Mouse (Mus musculus): ENCODE data around the gene Notch1. TPM values are rescaled to one million over a fixed set of nuclear protein-coding genes. Genes with fewer than 3 reads are reported as not detected.

Gene Notch1
- polyA plus RNA-seq, 1 experiment from 2014 or later: 2.8 TPM

GRCm38 (mm10) chr2:26488535-26489135 is 27.8 kb downstream of the Notch1 start:
- Histone ChIP-seq H3K36me3 (replicated peaks) (peaks cover 9% of the 10 kb centered on the region; the same call in 1 of the 2 replicates), H3K4me3 (replicated peaks) (no peak overlapping the region), H3K9me3 (replicated peaks) (no peaks in the 10 kb centered on the region), H3K27ac (replicated peaks) (no peak overlapping the region), H3K9ac (no peak overlapping the region), H3K4me2 (no peak overlapping the region), H3K27me3 (no peaks in the 10 kb centered on the region), H3K4me1 (replicated peaks) (peaks cover 81% of the 10 kb centered on the region)
- 55% methylated on average over 9 of the region's 9 CpGs for WGBS (ENCODE audit: insufficient replicate concordance)
- no peak for ATAC-seq (ENCODE audit: insufficient read depth)

- Histone ChIP-seq H3K4me1 (replicated peaks) (peaks cover 81% of the 10 kb centered on the region), H3K27ac (replicated peaks) (no peak overlapping the region), H3K9ac (no peak overlapping the region), H3K4me3 (replicated peaks) (no peak overlapping the region), H3K27me3 (no peaks in the 10 kb centered on the region), H3K9me3 (replicated peaks) (no peaks in the 10 kb centered on the region), H3K36me3 (replicated peaks) (peaks cover 9% of the 10 kb centered on the region; the same call in 1 of the 2 replicates), H3K4me2 (no peak overlapping the region)
- no peak for ATAC-seq (ENCODE audit: insufficient read depth)
- 58% methylated on average over 18 of the region's 18 CpGs for WGBS (ENCODE audit: insufficient replicate concordance)
Measured at GRCm38 (mm10) chr2:26487322-26488021, 29.0 kb downstream of the Notch1 start.

- H3K36me3 ChIP-seq (replicated peaks): peaks cover 9% of the 10 kb centered on the region; the same call in 1 of the 2 replicates
- no peak overlapping the region for H3K4me2 ChIP-seq
- H3K9ac ChIP-seq: no peak overlapping the region
- ATAC-seq (ENCODE audit: insufficient read depth): no peak
- no peaks in the 10 kb centered on the region for H3K27me3 ChIP-seq
- 60% methylated on average over 3 of the region's 3 CpGs for WGBS (ENCODE audit: insufficient replicate concordance)
- H3K27ac ChIP-seq (replicated peaks): no peak overlapping the region
- H3K4me1 ChIP-seq (replicated peaks): peaks cover 81% of the 10 kb centered on the region
- no peaks in the 10 kb centered on the region for H3K9me3 ChIP-seq (replicated peaks)
- H3K4me3 ChIP-seq (replicated peaks): no peak overlapping the region
Measured at GRCm38 (mm10) chr2:26486835-26487321, 29.6 kb downstream of the Notch1 start.

- peaks cover 9% of the 10 kb centered on the region; the same call in 1 of the 2 replicates for H3K36me3 ChIP-seq (replicated peaks)
- no peaks in the 10 kb centered on the region for H3K27me3 ChIP-seq
- 37% methylated on average over 5 of the region's 5 CpGs for WGBS (ENCODE audit: insufficient replicate concordance)
- no peak overlapping the region for H3K4me3 ChIP-seq (replicated peaks)
- H3K9ac ChIP-seq: no peak overlapping the region
- ATAC-seq (ENCODE audit: insufficient read depth): no peak
- no peak overlapping the region for H3K27ac ChIP-seq (replicated peaks)
- no peak overlapping the region for H3K4me2 ChIP-seq
- H3K9me3 ChIP-seq (replicated peaks): no peaks in the 10 kb centered on the region
- H3K4me1 ChIP-seq (replicated peaks): peaks cover 85% of the 10 kb centered on the region
Measured at GRCm38 (mm10) chr2:26486264-26486810, 30.1 kb downstream of the Notch1 start.

GRCm38 (mm10) chr2:26485710-26486109 is 30.8 kb downstream of the Notch1 start:
- 52% methylated on average over 7 of the region's 7 CpGs for WGBS (ENCODE audit: insufficient replicate concordance)
- Histone ChIP-seq H3K9ac (no peak overlapping the region), H3K27ac (replicated peaks) (no peak overlapping the region), H3K9me3 (replicated peaks) (no peaks in the 10 kb centered on the region), H3K4me3 (replicated peaks) (no peak overlapping the region), H3K4me1 (replicated peaks) (peaks cover 81% of the 10 kb centered on the region), H3K27me3 (no peaks in the 10 kb centered on the region), H3K36me3 (replicated peaks) (peaks cover 11% of the 10 kb centered on the region; the same call in 1 of the 2 replicates), H3K4me2 (no peak overlapping the region)
- no peak for ATAC-seq (ENCODE audit: insufficient read depth)

GRCm38 (mm10) chr2:26485278-26485677 is 31.2 kb downstream of the Notch1 start:
- Histone ChIP-seq H3K27me3 (no peaks in the 10 kb centered on the region), H3K27ac (replicated peaks) (no peak overlapping the region), H3K9ac (no peak overlapping the region), H3K9me3 (replicated peaks) (no peaks in the 10 kb centered on the region), H3K36me3 (replicated peaks) (peaks cover 13% of the 10 kb centered on the region; the same call in 1 of the 2 replicates), H3K4me2 (no peak overlapping the region), H3K4me1 (replicated peaks) (peaks cover 81% of the 10 kb centered on the region), H3K4me3 (replicated peaks) (no peak overlapping the region)
- no peak for ATAC-seq (ENCODE audit: insufficient read depth)
- 69% methylated on average over 9 of the region's 9 CpGs for WGBS (ENCODE audit: insufficient replicate concordance)

- no peak overlapping the region for H3K9ac ChIP-seq
- no peaks in the 10 kb centered on the region for H3K9me3 ChIP-seq (replicated peaks)
- no peaks in the 10 kb centered on the region for H3K27me3 ChIP-seq
- H3K4me3 ChIP-seq (replicated peaks): no peak overlapping the region
- peak overlapping the region; percentile 77; the same call in 1 of the 2 replicates for H3K27ac ChIP-seq (replicated peaks)
- H3K36me3 ChIP-seq (replicated peaks): peaks cover 23% of the 10 kb centered on the region
- WGBS (ENCODE audit: insufficient replicate concordance): 72% methylated on average over 10 of the region's 10 CpGs
- no peak overlapping the region for H3K4me2 ChIP-seq
- peaks cover 76% of the 10 kb centered on the region for H3K4me1 ChIP-seq (replicated peaks)
- no peak for ATAC-seq (ENCODE audit: insufficient read depth)
Measured at GRCm38 (mm10) chr2:26484169-26484568, 32.3 kb downstream of the Notch1 start.

- Histone ChIP-seq H3K4me2 (peak overlapping the region; percentile 15; the same call in 1 of the 2 replicates), H3K27me3 (no peaks in the 10 kb centered on the region; the same call in 1 of the 2 replicates), H3K27ac (replicated peaks) (peak overlapping the region; percentile 77), H3K4me3 (replicated peaks) (no peak overlapping the region), H3K9ac (no peak overlapping the region), H3K4me1 (replicated peaks) (peaks cover 69% of the 10 kb centered on the region), H3K9me3 (replicated peaks) (no peaks in the 10 kb centered on the region), H3K36me3 (replicated peaks) (peaks cover 31% of the 10 kb centered on the region)
- 6% methylated on average over 13 of the region's 13 CpGs for WGBS (ENCODE audit: insufficient replicate concordance)
- ATAC-seq (ENCODE audit: insufficient read depth): peak; percentile 51
Measured at GRCm38 (mm10) chr2:26483230-26483869, 33.1 kb downstream of the Notch1 start.

- H3K9ac ChIP-seq: no peak overlapping the region
- H3K27ac ChIP-seq (replicated peaks): peak overlapping the region; percentile 77
- H3K9me3 ChIP-seq (replicated peaks): no peaks in the 10 kb centered on the region
- H3K36me3 ChIP-seq (replicated peaks): peaks cover 36% of the 10 kb centered on the region
- WGBS (ENCODE audit: insufficient replicate concordance): 44% methylated on average over 3 of the region's 3 CpGs
- no peaks in the 10 kb centered on the region; the same call in 1 of the 2 replicates for H3K27me3 ChIP-seq
- no peak for ATAC-seq (ENCODE audit: insufficient read depth)
- H3K4me2 ChIP-seq: peak overlapping the region; percentile 23; the same call in 1 of the 2 replicates
- H3K4me1 ChIP-seq (replicated peaks): peaks cover 65% of the 10 kb centered on the region
- H3K4me3 ChIP-seq (replicated peaks): no peak overlapping the region
Measured at GRCm38 (mm10) chr2:26482824-26483223, 33.6 kb downstream of the Notch1 start.

- Histone ChIP-seq H3K9me3 (replicated peaks) (no peaks in the 10 kb centered on the region), H3K27me3 (no peaks in the 10 kb centered on the region; the same call in 1 of the 2 replicates), H3K4me2 (peak overlapping the region; percentile 23), H3K9ac (no peak overlapping the region), H3K27ac (replicated peaks) (peak overlapping the region; percentile 77; the same call in 1 of the 2 replicates), H3K4me3 (replicated peaks) (no peak overlapping the region), H3K4me1 (replicated peaks) (peaks cover 57% of the 10 kb centered on the region), H3K36me3 (replicated peaks) (peaks cover 43% of the 10 kb centered on the region)
- WGBS (ENCODE audit: insufficient replicate concordance): 50% methylated on average over 10 of the region's 10 CpGs
- peak; percentile 47 for ATAC-seq (ENCODE audit: insufficient read depth)
Measured at GRCm38 (mm10) chr2:26481724-26482495, 34.6 kb downstream of the Notch1 start.
